Mouse (Mus musculus): ENCODE measurements around the gene Stom.
A peak's percentile ranks its signal among the peaks of the same experiment; 100 is the strongest.

The Stom gene

GRCm38 (mm10) chr2:35272881-35273280 lies 63.9 kb downstream of the Stom start:
- no peak for DNase-seq (ENCODE audit: low spot score in 2 of 2)

GRCm38 (mm10) chr2:35271817-35272216 lies 65.0 kb downstream of the Stom start:
- DNase-seq (ENCODE audit: low spot score in 2 of 2): no peak

GRCm38 (mm10) chr2:35270531-35270984 lies 66.2 kb downstream of the Stom start:
- DNase-seq (ENCODE audit: low spot score in 2 of 2): peak; percentile 33 to 57

GRCm38 (mm10) chr2:35269716-35270260 lies 67.0 kb downstream of the Stom start:
- no peak for DNase-seq (ENCODE audit: low spot score in 2 of 2)

GRCm38 (mm10) chr2:35269136-35269535 lies 67.6 kb downstream of the Stom start:
- no peak for DNase-seq (ENCODE audit: low spot score in 2 of 2)

GRCm38 (mm10) chr2:35267876-35268566 lies 68.8 kb downstream of the Stom start:
- no peak for DNase-seq (ENCODE audit: low spot score in 2 of 2)

GRCm38 (mm10) chr2:35267156-35267875 lies 69.5 kb downstream of the Stom start:
- no peak for DNase-seq (ENCODE audit: low spot score in 2 of 2)

GRCm38 (mm10) chr2:35266251-35266905 lies 70.4 kb downstream of the Stom start:
- DNase-seq (ENCODE audit: low spot score in 2 of 2): no peak

GRCm38 (mm10) chr2:35265775-35266174 lies 71.0 kb downstream of the Stom start:
- no peak for DNase-seq (ENCODE audit: low spot score in 2 of 2)

- peak; percentile 25 to 49 for DNase-seq (ENCODE audit: low spot score in 2 of 2)
Measured at GRCm38 (mm10) chr2:35265296-35265695, 71.5 kb downstream of the Stom start.

GRCm38 (mm10) chr2:35264095-35264494 lies 72.7 kb downstream of the Stom start:
- no peak for DNase-seq (ENCODE audit: low spot score in 2 of 2)
